Mouse (Mus musculus): ENCODE results near the gene Dnajc5.

- TF ChIP-seq CTCF (IDR thresholded peaks at IDR 0.05; ENCODE audit: borderline replicate concordance, extremely low read depth, insufficient read depth, insufficient read length) (no peak), POLR2A (IDR thresholded peaks at IDR 0.05; ENCODE audit: borderline replicate concordance, extremely low read depth, insufficient read depth, insufficient read length, poor library complexity, severe bottlenecking) (no peak)
Observed at GRCm38 (mm10) chr2:181546142-181546541, 25.9 kb downstream of the Dnajc5 start.

Data from brain, embryonic 14.5 days (tissue).